Mouse (Mus musculus): ENCODE measurements around the gene Gm20388.

GRCm38 (mm10) chr8:121794151-121794550 is 1883.5 kb downstream of the Gm20388 start:
- no peak for TF ChIP-seq CTCF (IDR thresholded peaks at IDR 0.05; ENCODE audit: low read depth)
- TF ChIP-seq EP300 (IDR thresholded peaks at IDR 0.05; ENCODE audit: low read depth): no peak
